Mouse (Mus musculus) bone marrow, adult 2 months (tissue): ENCODE data around the gene Diaph3.

Experiments used
- CTCF ChIP-seq: fragments of 200-500 bp; IDR thresholded peaks from 2 replicates; pipeline ENCODE4 v1.5.1; 2011; ENCODE audit warnings: low read length, control low read depth; ENCODE audit not compliant: control insufficient read depth, insufficient read depth
- POLR2A ChIP-seq: fragments of 200-500 bp; IDR thresholded peaks from 2 replicates; pipeline ENCODE4 v1.6.1; 2011; ENCODE audit warnings: low read depth, mild to moderate bottlenecking, control low read depth, low read length, borderline replicate concordance; ENCODE audit not compliant: control insufficient read depth

- no peak for TF ChIP-seq POLR2A
- TF ChIP-seq CTCF, result no peak
These were observed 61.3 kb downstream of the Diaph3 start for GRCm38 (mm10) chr14:87079725-87080124.
